Mouse (Mus musculus) adrenal gland, postnatal 14 days (tissue): ENCODE results near the gene Vps13d. TPM values are rescaled to one million over a fixed set of nuclear protein-coding genes. Genes with fewer than 3 reads are reported as not detected.
A peak's percentile ranks its signal among the peaks of the same experiment; 100 is the strongest.

Experiments used
- DNase-seq: peaks from one replicate; pipeline ENCODE4 v3.0.0; 2021; ENCODE audit warnings: mixed read lengths
- total RNA-seq: library from RNA; stranded (reverse); gene quantifications from 2 replicates; pipeline ENCODE4 v1.2.3, GENCODE M21; 2021

Gene Vps13d
- total RNA-seq, 1 experiment from 2014 or later, result 52.2 TPM

- peak; percentile 31 for DNase-seq
Measured at GRCm38 (mm10) chr4:144942433-144942832, 252.4 kb downstream of the Vps13d start.

- no peak for DNase-seq
Measured at GRCm38 (mm10) chr4:144940796-144941462, 253.9 kb downstream of the Vps13d start.

- DNase-seq, result no peak
Measured at GRCm38 (mm10) chr4:144939847-144940411, 254.9 kb downstream of the Vps13d start.

- DNase-seq, result no peak
Measured at GRCm38 (mm10) chr4:144936563-144937154, 258.1 kb downstream of the Vps13d start.

GRCm38 (mm10) chr4:144934501-144934900 lies 260.3 kb downstream of the Vps13d start:
- DNase-seq, result no peak

- DNase-seq, result no peak
Measured at GRCm38 (mm10) chr4:144931167-144931566, 263.6 kb downstream of the Vps13d start.

GRCm38 (mm10) chr4:144930366-144930765 lies 264.4 kb downstream of the Vps13d start:
- peak; percentile 85 for DNase-seq

GRCm38 (mm10) chr4:144929811-144930221 lies 265.0 kb downstream of the Vps13d start:
- DNase-seq, result peak; percentile 84

GRCm38 (mm10) chr4:144928693-144929436 lies 265.9 kb downstream of the Vps13d start:
- DNase-seq, result no peak

Other genes starting within 250 kb of the Vps13d start
- gene Tnfrsf1b, start 51.9 kb upstream of the Vps13d start, total RNA-seq, result 6.3 and 9.0 TPM in 2 replicates
- 0.30 and 0.45 TPM in 2 replicates for gene Tnfrsf8, start 120.2 kb upstream of the Vps13d start, total RNA-seq